Mouse (Mus musculus) kidney, embryonic 14.5 days (tissue): Measurements from ENCODE around the gene Selplg. TPM values are rescaled to one million over a fixed set of nuclear protein-coding genes. Genes with fewer than 3 reads are reported as not detected.
"Not testable (repeated sequence)": the region's sequence is repeated elsewhere in the genome, so short reads cannot be mapped to it uniquely, and the experiment has no call there.

Experiments used
- ATAC-seq: fragments of 200-750 bp; cut with Nextera tagmentation; 2 replicates; pipeline ENCODE4 v1.8.0; 2017; ENCODE audit warnings: moderate number of reproducible peaks, mild to moderate bottlenecking, moderate TSS enrichment, moderate library complexity; ENCODE audit not compliant: low FRiP score, low TSS enrichment
- H3K27ac ChIP-seq: fragments of 300-500 bp; sonication (generic); 2 replicates; pipeline ENCODE4 v1.5.1; 2014; ENCODE audit warnings: low read depth, mild to moderate bottlenecking, low read length, moderate library complexity, mixed read lengths
- H3K27me3 ChIP-seq: fragments of 300-500 bp; sonication (generic); 2 replicates; pipeline ENCODE4 v1.6.1; 2014; ENCODE audit warnings: mild to moderate bottlenecking, low read length; ENCODE audit not compliant: control insufficient read depth, insufficient read depth
- H3K36me3 ChIP-seq: fragments of 300-500 bp; sonication (generic); 2 replicates; pipeline ENCODE4 v1.6.1; 2014; ENCODE audit warnings: low read length, mixed read lengths; ENCODE audit not compliant: control insufficient read depth, insufficient read depth
- H3K4me1 ChIP-seq: fragments of 300-500 bp; sonication (generic); 2 replicates; pipeline ENCODE4 v1.6.1; 2014; ENCODE audit warnings: low read length, mixed read lengths; ENCODE audit not compliant: control insufficient read depth, insufficient read depth
- H3K4me2 ChIP-seq: fragments of 300-500 bp; sonication (generic); replicated peaks from 2 replicates; pipeline ENCODE4 v1.6.1; 2014; ENCODE audit warnings: low read depth, mild to moderate bottlenecking, low read length
- H3K4me3 ChIP-seq: fragments of 300-500 bp; sonication (generic); 2 replicates; pipeline ENCODE4 v1.5.1; 2014; ENCODE audit warnings: mild to moderate bottlenecking, low read length
- H3K9ac ChIP-seq: fragments of 300-500 bp; sonication (generic); 2 replicates; pipeline ENCODE4 v1.6.1; 2014; ENCODE audit warnings: low read depth, mild to moderate bottlenecking, low read length, moderate library complexity
- H3K9me3 ChIP-seq: fragments of 300-500 bp; sonication (generic); 2 replicates; pipeline ENCODE4 v1.6.1; 2016; ENCODE audit warnings: low read length; ENCODE audit not compliant: control insufficient read depth
- WGBS: fragments of 180-500 bp; shearing (Covaris S2); extraction: QIAGEN DNeasy Blood & Tissue Kit; methylation state at CpG from one replicate; pipeline ENCODE4 v1.1.7; 2014; 5-methylcytosine and 5-hydroxymethylcytosine counted together
- polyA plus RNA-seq: library from polyadenylated mRNA; unstranded; fragments of >200 nt; fragmentation: Nextera tagmentation; extraction: Ambion mirVana; gene quantifications from 2 replicates; pipeline ENCODE4 v1.2.1, GENCODE M21; 2014

Selplg gene
- polyA plus RNA-seq, 1 experiment from 2014 or later, result 1.4 TPM

- H3K9ac ChIP-seq, result no peak overlapping the region
- no peaks in the 10 kb centered on the region for H3K36me3 ChIP-seq
- no peak for ATAC-seq
- H3K27ac ChIP-seq, result no peak overlapping the region
- H3K27me3 ChIP-seq, result no peaks in the 10 kb centered on the region
- H3K4me1 ChIP-seq, result no peaks in the 10 kb centered on the region
- 88% methylated on average over 4 of the region's 4 CpGs for WGBS
- no peak overlapping the region for H3K4me3 ChIP-seq
- no peaks in the 10 kb centered on the region for H3K9me3 ChIP-seq
- H3K4me2 ChIP-seq, result no peak overlapping the region
These were observed 8.2 kb downstream of the Selplg start for GRCm38 (mm10) chr5:113824228-113824627.

DNA sequence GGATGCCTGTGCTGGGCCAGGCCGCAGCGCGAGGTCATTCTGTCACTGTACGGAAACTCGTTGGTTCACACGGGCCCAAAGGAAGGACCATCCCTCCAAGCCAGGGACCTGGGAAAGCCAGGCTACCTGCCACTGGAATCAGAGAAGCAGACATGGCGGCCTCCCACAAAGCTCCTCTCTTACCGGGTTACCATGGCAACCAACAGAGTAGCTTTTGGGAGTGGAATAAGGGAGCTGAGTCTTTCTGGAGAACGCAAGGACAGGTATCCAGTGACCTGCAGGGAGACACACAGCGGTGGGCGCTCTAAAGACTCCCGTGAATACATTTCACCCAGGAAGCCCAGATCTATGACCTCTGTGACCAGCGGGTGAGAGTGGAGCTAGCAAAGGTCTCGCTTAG lies 13.9 kb downstream of the Selplg start:
- no peak overlapping the region for H3K9ac ChIP-seq
- no peak overlapping the region for H3K27ac ChIP-seq
- H3K27me3 ChIP-seq, result no peaks in the 10 kb centered on the region
- H3K36me3 ChIP-seq, result no peaks in the 10 kb centered on the region
- ATAC-seq, result no peak
- 66% methylated on average over 14 of the region's 14 CpGs for WGBS
- no peaks in the 10 kb centered on the region for H3K9me3 ChIP-seq
- 0 out of 2 replicates have a peak, but pooled peaks cover 3% of the 10 kb centered on the region for H3K4me1 ChIP-seq
- H3K4me2 ChIP-seq, result no peak overlapping the region
- H3K4me3 ChIP-seq, result no peak overlapping the region

DNA sequence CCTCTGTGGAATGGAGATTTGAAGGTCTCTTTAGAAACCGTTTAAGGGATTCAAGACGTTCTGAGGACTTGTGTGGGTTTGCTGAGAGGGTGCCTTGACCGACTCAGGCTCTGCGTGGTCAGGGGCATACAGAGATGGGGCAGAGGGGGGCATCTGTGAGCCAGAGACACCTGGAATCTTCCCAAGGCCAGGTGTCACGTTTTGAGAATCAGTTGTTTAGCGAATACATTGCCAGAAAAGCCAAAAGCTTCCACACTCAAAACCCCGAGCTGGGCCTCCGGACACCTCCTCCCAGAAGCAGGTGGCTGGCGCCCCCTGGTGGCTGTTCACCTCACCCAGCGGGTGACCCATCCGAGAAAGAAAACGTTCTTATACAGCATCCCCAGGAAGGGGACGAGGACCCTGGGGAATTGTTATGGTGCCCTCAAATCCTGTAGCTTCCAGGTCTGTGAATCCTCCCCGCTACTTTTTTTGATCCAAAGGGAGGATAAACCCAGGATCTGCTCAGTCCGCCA lies 16.7 kb downstream of the Selplg start:
- peaks cover 4% of the 10 kb centered on the region; the same call in 1 of the 2 replicates for H3K9me3 ChIP-seq
- H3K27ac ChIP-seq, result no peak overlapping the region
- H3K9ac ChIP-seq, result peak overlapping the region; percentile 13; the same call in 1 of the 2 replicates
- 12% methylated on average over 15 of the region's 15 CpGs for whole genome bisulfite sequencing
- no peak overlapping the region for H3K4me2 ChIP-seq
- ATAC-seq, result peak; percentile 67; the same call in 1 of the 2 replicates
- 0 out of 2 replicates have a peak, but pooled peaks cover 3% of the 10 kb centered on the region for H3K4me1 ChIP-seq
- H3K36me3 ChIP-seq, result no peaks in the 10 kb centered on the region
- H3K4me3 ChIP-seq, result no peak overlapping the region
- no peaks in the 10 kb centered on the region for H3K27me3 ChIP-seq

DNA sequence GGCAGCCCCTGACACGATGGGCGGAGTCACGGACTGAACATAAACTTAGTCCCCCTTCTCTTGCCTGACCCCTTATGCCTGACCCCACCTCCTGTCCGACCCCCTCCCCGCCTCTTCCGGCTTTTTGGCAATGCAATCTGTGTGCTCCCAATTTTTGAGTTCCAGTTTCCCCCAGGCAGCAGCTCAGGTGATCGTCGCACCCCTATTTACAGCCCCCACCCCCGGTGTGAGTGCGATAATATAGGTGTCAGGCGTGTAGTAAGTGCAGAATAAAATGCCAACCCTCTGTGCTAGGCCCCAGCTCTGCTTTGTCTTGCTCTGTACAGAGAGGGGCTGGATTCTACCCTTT lies 17.4 kb downstream of the Selplg start:
- no peak overlapping the region for H3K4me2 ChIP-seq
- no peaks in the 10 kb centered on the region for H3K27me3 ChIP-seq
- 0 out of 2 replicates have a peak, but pooled peaks cover 3% of the 10 kb centered on the region for H3K4me1 ChIP-seq
- H3K9ac ChIP-seq, result 0 out of 2 replicates have a peak overlapping the region, but pooled peaks have one; percentile 13
- no peaks in the 10 kb centered on the region for H3K36me3 ChIP-seq
- no peak overlapping the region for H3K27ac ChIP-seq
- 45% methylated on average over 10 of the region's 11 CpGs for WGBS
- no peak overlapping the region for H3K4me3 ChIP-seq
- ATAC-seq, result no peak
- peaks cover 4% of the 10 kb centered on the region; the same call in 1 of the 2 replicates for H3K9me3 ChIP-seq

GRCm38 (mm10) chr5:113814111-113815040 lies 18.1 kb downstream of the Selplg start:
- H3K4me1 ChIP-seq, result 0 out of 2 replicates have a peak, but pooled peaks cover 3% of the 10 kb centered on the region
- no peak overlapping the region for H3K27ac ChIP-seq
- H3K27me3 ChIP-seq, result no peaks in the 10 kb centered on the region
- 31% methylated on average over 27 of the region's 27 CpGs for WGBS
- H3K4me3 ChIP-seq, result no peak overlapping the region
- H3K36me3 ChIP-seq, result no peaks in the 10 kb centered on the region
- H3K4me2 ChIP-seq, result no peak overlapping the region
- H3K9me3 ChIP-seq, result peaks cover 4% of the 10 kb centered on the region; the same call in 1 of the 2 replicates
- H3K9ac ChIP-seq, result no peak overlapping the region
- no peak for ATAC-seq

GRCm38 (mm10) chr5:113813608-113814007 lies 18.8 kb downstream of the Selplg start:
- Histone ChIP-seq H3K9me3 (peaks cover 4% of the 10 kb centered on the region; the same call in 1 of the 2 replicates), H3K27ac (no peak overlapping the region), H3K4me3 (no peak overlapping the region), H3K4me2 (no peak overlapping the region), H3K4me1 (0 out of 2 replicates have a peak, but pooled peaks cover 3% of the 10 kb centered on the region), H3K27me3 (no peaks in the 10 kb centered on the region), H3K36me3 (no peaks in the 10 kb centered on the region), H3K9ac (no peak overlapping the region)
- ATAC-seq, result no peak
- WGBS, result 15% methylated on average over 9 of the region's 9 CpGs

DNA sequence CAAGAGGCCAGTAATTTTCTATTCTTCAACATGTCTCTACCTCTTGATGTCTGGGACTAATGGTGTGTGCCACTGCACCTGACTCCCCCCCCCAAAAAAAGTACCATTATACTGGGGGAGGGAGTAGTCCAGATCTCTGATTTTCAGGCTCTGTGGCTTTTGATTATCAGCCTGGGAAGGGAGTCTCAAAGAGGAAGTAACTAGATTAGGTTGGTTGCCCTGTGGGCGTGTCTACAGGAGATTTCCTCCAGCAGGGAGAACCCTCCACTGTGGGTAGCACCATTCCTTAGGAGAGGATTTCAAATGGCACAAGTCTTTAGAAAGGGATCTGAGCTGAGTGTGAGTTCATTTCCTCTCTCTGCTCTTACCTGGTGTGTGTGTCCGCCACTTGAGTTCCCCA lies 19.8 kb downstream of the Selplg start:
- H3K9ac ChIP-seq, result no peak overlapping the region
- H3K36me3 ChIP-seq, result no peaks in the 10 kb centered on the region
- H3K4me1 ChIP-seq, result 0 out of 2 replicates have a peak, but pooled peaks cover 6% of the 10 kb centered on the region
- 88% methylated on average over 2 of the region's 2 CpGs for WGBS
- no peaks in the 10 kb centered on the region for H3K27me3 ChIP-seq
- no peak overlapping the region for H3K4me3 ChIP-seq
- no peak overlapping the region for H3K27ac ChIP-seq
- peaks cover 4% of the 10 kb centered on the region; the same call in 1 of the 2 replicates for H3K9me3 ChIP-seq
- H3K4me2 ChIP-seq, result no peak overlapping the region
- ATAC-seq, result no peak

- not testable (repeated sequence) for ATAC-seq, H3K9me3 ChIP-seq, H3K27me3 ChIP-seq, H3K4me1 ChIP-seq, H3K9ac ChIP-seq, H3K4me3 ChIP-seq, H3K4me2 ChIP-seq, H3K36me3 ChIP-seq, H3K27ac ChIP-seq
- WGBS, result 21% methylated on average over 11 of the region's 12 CpGs
These were observed 20.5 kb downstream of the Selplg start for GRCm38 (mm10) chr5:113811824-113812420.
